Mouse (Mus musculus): ENCODE measurements around the gene Fcgr2b.

Fcgr2b gene

GRCm38 (mm10) chr1:170911907-170912660 lies 64.3 kb downstream of the Fcgr2b start:
- TF ChIP-seq CTCF (conservative IDR thresholded peaks at IDR 0.05; ENCODE audit: low read length) (no peak), NANOG (IDR thresholded peaks at IDR 0.05; ENCODE audit: borderline replicate concordance, low read length) (no peak), POU5F1 (IDR thresholded peaks at IDR 0.05; ENCODE audit: borderline replicate concordance, low read length) (no peak)
- Histone ChIP-seq H3K9me3 (ENCODE audit: low read length) (peaks cover 5% of the 10 kb centered on the region), H3K27me3 (ENCODE audit: insufficient read depth, low read length) (peaks cover 33% of the 10 kb centered on the region), H3K4me3 (replicated peaks; ENCODE audit: low read length) (no peak overlapping the region), H3K36me3 (ENCODE audit: insufficient read depth, low read length) (no peaks in the 10 kb centered on the region), H3K4me1 (replicated peaks; ENCODE audit: low read depth, low read length) (peaks cover 13% of the 10 kb centered on the region; the same call in 1 of the 2 replicates)
